19 mouse cellular contexts compared by ENCODE assay signal in the genomic region with DNA sequence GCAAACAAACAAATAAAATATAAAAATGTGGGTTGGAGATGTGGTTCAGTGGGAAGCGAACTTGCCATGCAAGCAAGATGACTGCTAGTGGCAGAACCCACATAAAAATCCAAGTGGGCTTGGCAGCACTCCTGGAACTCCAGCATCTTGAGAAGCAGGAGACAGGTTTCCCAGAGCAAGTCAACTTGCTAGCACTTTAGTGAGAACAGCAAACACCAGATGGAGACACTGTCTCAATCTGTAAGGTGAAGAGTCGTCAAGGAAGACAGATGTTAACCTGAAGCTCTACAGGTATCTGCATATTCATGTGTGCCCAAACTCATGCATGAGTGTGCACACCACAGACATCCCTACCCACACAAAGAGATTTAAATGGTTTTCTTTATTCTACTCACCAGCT. TPM values are rescaled to one million over a fixed set of nuclear protein-coding genes. Genes with fewer than 3 reads are reported as not detected.
DNase-seq lines count a peak whose midpoint lies in the region.
"Had no signal": no experiment of that assay in that cellular context is flagged by ENCODE, and none has a peak within 500 bp of the region (broad histone marks: within the 10 kb centered on the region; RNA-seq: fewer than 3 reads in every experiment).

No protein-coding gene starts in this region.

- peak; percentile 19 to 42 for DNase-seq in layer of hippocampus, adult 8-10 months (ENCODE audit: low spot score in 2 of 2)
- DNase-seq in layer of hippocampus, adult 9-10 months (ENCODE audit: low spot score): no peak
- peak; percentile 56 for DNase-seq in brain, adult 2 months (ENCODE audit: low read depth, low spot score)
- DNase-seq in left cerebral cortex, postnatal 25 days (ENCODE audit: low spot score in 2 of 2): peak; percentile 12 to 84
- peak; percentile 35 for DNase-seq in right cerebral cortex, postnatal 25 days
- no peak for DNase-seq in spleen, postnatal 10 days (ENCODE audit: low spot score in 2 of 2)
- no peak for DNase-seq in adrenal gland, postnatal 10 days
- DNase-seq: adrenal gland, adult 8-10 months; cerebellum, adult 2 months; cerebellum, postnatal 36 days; embryo, embryonic 11 days; gastrocnemius, postnatal 36 days; heart, adult 2 months; kidney, adult 11 months; kidney, postnatal 36 days; lung, postnatal 4 days; midbrain, embryonic 14.5 days; spleen, adult 18-20 months; thymus, postnatal 25 days had no signal

- intact Hi-C loops in left cerebral cortex, postnatal 25 days (cut with DNase I): no loop called here

RNA-seq across cellular contexts. Expression of a gene that starts 35.6 kb away (rescaled TPM):
- 10 to 100 TPM; 20.7 to 22.3 (median 21.7) TPM for total RNA-seq in layer of hippocampus, adult 8-10 months (2022)
- total RNA-seq in left cerebral cortex, postnatal 25 days (2021): 10 to 100 TPM; 13.4 to 17.3 TPM
- total RNA-seq in adrenal gland, postnatal 10 days (2021): 10 to 100 TPM in 1 of 2 experiments, 1 to 10 TPM in 1; 9.5 to 14.4 TPM

RNA-seq across cellular contexts. Expression of a gene that starts 42.7 kb away (rescaled TPM):
- 10 to 100 TPM in 2 of 4 experiments, 1 to 10 TPM in 2; 9.3 to 13.1 (median 10.4) TPM for total RNA-seq in layer of hippocampus, adult 8-10 months (2022)
- total RNA-seq in left cerebral cortex, postnatal 25 days (2021): 10 to 100 TPM; 11.2 to 13.4 TPM
- 100 to 1,000 TPM; 107 to 225 TPM for total RNA-seq in adrenal gland, postnatal 10 days (2021)

RNA-seq across cellular contexts. Expression of a gene that starts 58.1 kb away (rescaled TPM):
- 10 to 100 TPM; 19.8 to 27.7 (median 24.9) TPM for total RNA-seq in layer of hippocampus, adult 8-10 months (2022)
- 10 to 100 TPM; 16.0 to 20.3 TPM for total RNA-seq in left cerebral cortex, postnatal 25 days (2021)
- 10 to 100 TPM; 16.1 to 24.6 TPM for total RNA-seq in adrenal gland, postnatal 10 days (2021)

Comparison
In these comparisons a context has a peak if more than half of its experiments do, and no peak if none do; other contexts are left out.
1. DNase-seq: peak in layer of hippocampus, adult 8-10 months (2 of 2), brain, adult 2 months (single experiment), left cerebral cortex, postnatal 25 days (2 of 2) and right cerebral cortex, postnatal 25 days (single experiment); none in layer of hippocampus, adult 9-10 months (single experiment), spleen, postnatal 10 days (0 of 2) and adrenal gland, postnatal 10 days (single experiment).
2. RNA of a gene that starts 42.7 kb away (total RNA-seq): 107 to 225 TPM in adrenal gland, postnatal 10 days; 11.2 to 13.4 TPM in left cerebral cortex, postnatal 25 days and 9.3 to 13.1 TPM in layer of hippocampus, adult 8-10 months; every median in the first group is over 4 times any median in the second.